Mouse (Mus musculus) thymus, postnatal 4 days (tissue): ENCODE measurements around the gene Irf8.
"Not testable (repeated sequence)": the region's sequence is repeated elsewhere in the genome, so short reads cannot be mapped to it uniquely, and the experiment has no call there.

Source experiments
- DNase-seq: peaks from one replicate; pipeline ENCODE4 v3.0.0; 2021

Gene Irf8

GRCm38 (mm10) chr8:120724096-120724495, 12.1 kb upstream of the Irf8 start:
- not testable (repeated sequence) for DNase-seq

- DNase-seq: peak; percentile 50
Observed at GRCm38 (mm10) chr8:120724816-120725575, 11.2 kb upstream of the Irf8 start.

GRCm38 (mm10) chr8:120725576-120725950, 10.6 kb upstream of the Irf8 start:
- DNase-seq: no peak

GRCm38 (mm10) chr8:120726051-120726450, 10.1 kb upstream of the Irf8 start:
- no peak for DNase-seq

GRCm38 (mm10) chr8:120728488-120729160, 7.5 kb upstream of the Irf8 start:
- no peak for DNase-seq

GRCm38 (mm10) chr8:120731582-120731981, 4.6 kb upstream of the Irf8 start:
- no peak for DNase-seq

GRCm38 (mm10) chr8:120732068-120732467, 4.1 kb upstream of the Irf8 start:
- peak; percentile 60 for DNase-seq

GRCm38 (mm10) chr8:120736486-120736885, 328 bp downstream of the Irf8 start:
- DNase-seq: peak; percentile 46

- DNase-seq: no peak
Observed at GRCm38 (mm10) chr8:120737166-120737565, 1.0 kb downstream of the Irf8 start.

GRCm38 (mm10) chr8:120738771-120739170, 2.6 kb downstream of the Irf8 start:
- no peak for DNase-seq

- no peak for DNase-seq
Observed at GRCm38 (mm10) chr8:120739526-120739925, 3.4 kb downstream of the Irf8 start.

- no peak for DNase-seq
Observed at GRCm38 (mm10) chr8:120740579-120740978, 4.4 kb downstream of the Irf8 start.

- no peak for DNase-seq
Observed at GRCm38 (mm10) chr8:120741001-120741400, 4.8 kb downstream of the Irf8 start.

- no peak for DNase-seq
Observed at GRCm38 (mm10) chr8:120741815-120742530, 5.8 kb downstream of the Irf8 start.

GRCm38 (mm10) chr8:120743149-120743897, 7.2 kb downstream of the Irf8 start:
- DNase-seq: no peak

GRCm38 (mm10) chr8:120743898-120744290, 7.7 kb downstream of the Irf8 start:
- DNase-seq: no peak

GRCm38 (mm10) chr8:120744448-120744847, 8.3 kb downstream of the Irf8 start:
- DNase-seq: no peak

- no peak for DNase-seq
Observed at GRCm38 (mm10) chr8:120745226-120745625, 9.1 kb downstream of the Irf8 start.

GRCm38 (mm10) chr8:120746007-120746701, 10.0 kb downstream of the Irf8 start:
- no peak for DNase-seq

- no peak for DNase-seq
Observed at GRCm38 (mm10) chr8:120747286-120747685, 11.1 kb downstream of the Irf8 start.

GRCm38 (mm10) chr8:120750616-120751015, 14.5 kb downstream of the Irf8 start:
- DNase-seq: peak; percentile 67
